Mouse (Mus musculus): ENCODE measurements around the gene Isl2.

GRCm38 (mm10) chr9:55542366-55543325, 4.2 kb downstream of the Isl2 start:
- no peak for TF ChIP-seq CTCF (IDR thresholded peaks at IDR 0.05; ENCODE audit: borderline replicate concordance, insufficient read depth, low read depth, low read length)
- no peak for TF ChIP-seq POLR2A (IDR thresholded peaks at IDR 0.05; ENCODE audit: borderline replicate concordance, insufficient read depth, low read length)
